In genomic region chr9:67587111-67587510, GRCm38 (mm10) we compare ENCODE assay signal across 22 mouse cellular contexts. TPM values are rescaled to one million over a fixed set of nuclear protein-coding genes. Genes with fewer than 3 reads are reported as not detected.
A peak's percentile ranks its signal among the peaks of the same experiment; 100 is the strongest.
DNase-seq lines count a peak whose midpoint lies in the region; ATAC-seq and TF ChIP-seq lines count a peak whose summit lies in the region.
"Had no signal": no experiment of that assay in that cellular context is flagged by ENCODE, and none has a peak within 500 bp of the region (broad histone marks: within the 10 kb centered on the region; RNA-seq: fewer than 3 reads in every experiment).

No protein-coding gene starts in this region.

- intact Hi-C loops in gastrocnemius, adult 2 months (cut with DNase I): no loop called here

- no peak for ATAC-seq in heart, embryonic 15.5 days (replicated peaks; ENCODE audit: insufficient number of reproducible peaks, insufficient read depth, low FRiP score, low read depth)
- ATAC-seq in lung, embryonic 16.5 days (ENCODE audit: low read depth): no peak
- ATAC-seq in intestine, embryonic 15.5 days: no peak
- ATAC-seq: CD4-positive, CD25-positive, alpha-beta regulatory T cell, adult 4 months; hindbrain, embryonic 16.5 days; liver, postnatal 0 days had no signal

- peak overlapping the region; percentile 21 for H3K4me2 ChIP-seq in heart, embryonic 15.5 days
- H3K4me2 ChIP-seq in lung, embryonic 16.5 days (ENCODE audit: low read depth, low read length): no peak overlapping the region
- H3K4me2 ChIP-seq in intestine, embryonic 15.5 days (replicated peaks): no peak overlapping the region
- H3K4me2 ChIP-seq: midbrain, embryonic 11.5 days; neural tube, embryonic 15.5 days had no signal

- no peaks in the 10 kb centered on the region for H3K9me3 ChIP-seq in heart, embryonic 15.5 days (replicated peaks)
- no peaks in the 10 kb centered on the region for H3K9me3 ChIP-seq in lung, embryonic 16.5 days (ENCODE audit: control insufficient read depth, low read length)
- no peaks in the 10 kb centered on the region for H3K9me3 ChIP-seq in intestine, embryonic 15.5 days
- H3K9me3 ChIP-seq: forebrain, embryonic 10.5 days; hindbrain, embryonic 10.5 days; neural tube, embryonic 15.5 days had no signal

- no peak overlapping the region for H3K4me3 ChIP-seq in gastrocnemius, adult 2 months
- H3K4me3 ChIP-seq in heart, embryonic 15.5 days: no peak overlapping the region
- no peak overlapping the region for H3K4me3 ChIP-seq in lung, embryonic 16.5 days (ENCODE audit: low read length)
- H3K4me3 ChIP-seq in intestine, embryonic 15.5 days (replicated peaks): no peak overlapping the region
- H3K4me3 ChIP-seq: forebrain, embryonic 10.5 days; hindbrain, embryonic 10.5 days; neural tube, embryonic 15.5 days had no signal

- no peak for DNase-seq in gastrocnemius, adult 2 months
- DNase-seq in gastrocnemius, adult 18-20 months (ENCODE audit: low spot score): no peak
- no peak for DNase-seq in heart, adult 9 months (ENCODE audit: low spot score in 2 of 2)
- no peak for DNase-seq in lung, adult 18-20 months
- no peak for DNase-seq in spleen, postnatal 10 days (ENCODE audit: low spot score in 2 of 2)
- DNase-seq: adrenal gland, postnatal 14 days; cerebellum, adult 9-10 months; kidney, postnatal 25 days; left cerebral cortex, postnatal 4 days; liver, postnatal 0 days; lung, postnatal 14 days; thymus, adult 18-20 months; thymus, postnatal 36 days had no signal

- H3K27ac ChIP-seq in gastrocnemius, adult 2 months: peak overlapping the region; percentile 52
- peak overlapping the region; percentile 87 for H3K27ac ChIP-seq in heart, embryonic 15.5 days
- 0 out of 2 replicates have a peak overlapping the region, but pooled peaks have one; percentile 17 for H3K27ac ChIP-seq in lung, embryonic 16.5 days (ENCODE audit: low read length)
- no peak overlapping the region for H3K27ac ChIP-seq in intestine, embryonic 15.5 days
- H3K27ac ChIP-seq: forebrain, embryonic 10.5 days; hindbrain, embryonic 10.5 days; neural tube, embryonic 15.5 days had no signal

- H3K9ac ChIP-seq in heart, embryonic 15.5 days: no peak overlapping the region
- no peak overlapping the region for H3K9ac ChIP-seq in lung, embryonic 16.5 days (ENCODE audit: low read length)
- H3K9ac ChIP-seq in intestine, embryonic 15.5 days: no peak overlapping the region
- H3K9ac ChIP-seq: liver, postnatal 0 days; neural tube, embryonic 15.5 days had no signal

- H3K4me1 ChIP-seq in heart, embryonic 15.5 days (replicated peaks): peaks cover 74% of the 10 kb centered on the region
- peaks cover 12% of the 10 kb centered on the region for H3K4me1 ChIP-seq in lung, embryonic 16.5 days (replicated peaks; ENCODE audit: control insufficient read depth, insufficient read depth, low read length)
- peaks cover 6% of the 10 kb centered on the region; the same call in 1 of the 2 replicates for H3K4me1 ChIP-seq in intestine, embryonic 15.5 days (replicated peaks)
- H3K4me1 ChIP-seq: neural tube, embryonic 15.5 days had no signal

- 74% methylated on average over 3 of the region's 3 CpGs for WGBS in heart, embryonic 15.5 days
- WGBS in lung, embryonic 16.5 days: 83% methylated on average over 3 of the region's 3 CpGs
- WGBS in intestine, embryonic 15.5 days: 94% methylated on average over 3 of the region's 3 CpGs

- H3K36me3 ChIP-seq in heart, embryonic 15.5 days: no peaks in the 10 kb centered on the region
- H3K36me3 ChIP-seq in lung, embryonic 16.5 days (ENCODE audit: control insufficient read depth, insufficient read depth, low read length): no peaks in the 10 kb centered on the region
- H3K36me3 ChIP-seq in intestine, embryonic 15.5 days: no peaks in the 10 kb centered on the region
- H3K36me3 ChIP-seq: forebrain, embryonic 10.5 days; hindbrain, embryonic 10.5 days; neural tube, embryonic 15.5 days had no signal

- H3K27me3 ChIP-seq in heart, embryonic 15.5 days: no peaks in the 10 kb centered on the region
- H3K27me3 ChIP-seq in lung, embryonic 16.5 days (ENCODE audit: control insufficient read depth, insufficient read depth, low read depth, low read length): no peaks in the 10 kb centered on the region
- no peaks in the 10 kb centered on the region for H3K27me3 ChIP-seq in intestine, embryonic 15.5 days (replicated peaks)
- H3K27me3 ChIP-seq: neural tube, embryonic 15.5 days had no signal

- no peak for TF ChIP-seq CTCF in gastrocnemius, adult 2 months (IDR thresholded peaks at IDR 0.05)

RNA-seq across cellular contexts. Expression of gene Tln2, which starts 27.6 kb away (rescaled TPM):
- total RNA-seq in gastrocnemius, adult 2 months (2021): 10 to 100 TPM; 82.5 to 83.1 TPM
- 10 to 100 TPM; 62.3 to 75.9 TPM for total RNA-seq in gastrocnemius, adult 18-20 months (2021)
- polyA plus RNA-seq in heart, embryonic 15.5 days (2015; fragmentation: Nextera tagmentation; extraction: Ambion mirVana): 58.4 and 65.7 TPM in 2 replicates
- 9.9 and 11.1 TPM in 2 replicates for polyA plus RNA-seq in lung, embryonic 16.5 days (2015; fragmentation: Nextera tagmentation; extraction: Ambion mirVana)
- polyA plus RNA-seq in intestine, embryonic 15.5 days (2015; fragmentation: Nextera tagmentation; extraction: Ambion mirVana): 28.0 and 29.4 TPM in 2 replicates
